Mouse (Mus musculus) yolk sac, embryonic 10.5 days (tissue): Measurements from ENCODE around the gene Syap1.

Experiments used
- DNase-seq: peaks from one replicate; pipeline ENCODE4 v3.0.0-alpha.2; 2017; ENCODE audit warnings: low spot score

The Syap1 gene

DNA sequence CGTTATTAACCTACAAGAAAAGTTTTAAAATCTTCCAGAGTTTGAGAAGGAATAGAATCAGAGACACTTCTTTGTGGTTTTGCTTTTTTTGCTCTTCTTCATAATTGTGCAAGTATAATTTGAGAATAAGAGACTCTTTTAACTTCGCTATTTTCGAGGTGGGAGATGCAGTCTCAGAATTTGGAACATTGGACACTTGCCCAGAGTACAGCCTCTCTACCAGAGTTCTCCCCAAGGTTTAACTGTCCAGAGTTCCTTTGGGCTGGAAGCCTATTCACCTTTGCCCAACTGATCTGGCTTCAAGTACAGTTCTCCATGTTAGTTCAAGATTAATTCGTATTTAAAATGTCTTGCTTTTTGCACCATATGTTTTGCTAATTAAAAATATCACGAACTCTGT, 58.5 kb downstream of the Syap1 start:
- DNase-seq, result no peak

DNA sequence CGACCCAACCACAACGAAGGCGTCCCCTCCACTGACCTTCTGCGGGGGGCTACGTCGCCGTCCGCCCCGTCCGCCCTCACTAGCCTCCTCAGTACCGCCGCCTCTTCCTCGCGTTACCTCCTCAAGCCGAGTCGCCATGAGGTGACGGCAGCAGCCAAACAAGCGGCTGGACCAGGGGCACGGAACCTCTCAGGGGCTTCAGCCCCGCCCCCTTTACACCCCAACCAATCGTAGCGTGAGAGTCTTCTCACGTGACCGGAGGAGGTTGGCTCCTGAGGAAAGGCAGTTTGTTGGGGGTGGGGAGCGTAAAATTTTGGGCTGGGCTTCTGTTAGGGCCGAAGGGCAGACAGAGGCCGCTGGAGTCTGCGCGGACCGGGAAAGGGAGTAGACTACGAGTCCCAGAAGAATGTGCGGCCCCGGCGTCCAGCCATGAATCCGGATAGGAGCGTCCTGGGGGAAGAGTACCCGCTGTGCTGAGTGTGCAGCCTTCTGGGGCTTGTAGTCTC, 59.0 kb downstream of the Syap1 start, which contains the start of gene Txlng:
Gene Txlng (minus strand): TSS at position 252 of the 506 bp plus-strand sequence.
- peak; percentile 96 for DNase-seq

DNA sequence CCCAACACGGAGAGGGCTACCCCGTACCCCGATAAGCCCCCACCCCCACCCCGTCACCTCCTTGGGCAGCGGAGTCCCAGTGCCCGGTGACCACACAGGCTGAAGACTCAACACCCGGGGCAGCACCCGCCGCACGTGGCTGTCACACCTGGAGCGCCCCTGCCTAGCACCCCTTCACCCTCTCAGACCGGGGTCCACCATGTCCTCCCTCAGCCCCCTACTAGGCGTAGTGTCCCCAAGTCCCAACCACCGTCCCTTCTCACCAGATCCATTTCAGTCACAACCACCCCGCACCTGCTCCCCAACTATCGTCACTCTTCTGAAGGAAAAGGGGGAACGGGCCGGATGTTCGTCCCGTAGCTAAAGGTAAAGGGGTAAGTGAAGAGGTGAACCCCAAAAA, 59.5 kb downstream of the Syap1 start:
- DNase-seq, result peak; percentile 4

DNA sequence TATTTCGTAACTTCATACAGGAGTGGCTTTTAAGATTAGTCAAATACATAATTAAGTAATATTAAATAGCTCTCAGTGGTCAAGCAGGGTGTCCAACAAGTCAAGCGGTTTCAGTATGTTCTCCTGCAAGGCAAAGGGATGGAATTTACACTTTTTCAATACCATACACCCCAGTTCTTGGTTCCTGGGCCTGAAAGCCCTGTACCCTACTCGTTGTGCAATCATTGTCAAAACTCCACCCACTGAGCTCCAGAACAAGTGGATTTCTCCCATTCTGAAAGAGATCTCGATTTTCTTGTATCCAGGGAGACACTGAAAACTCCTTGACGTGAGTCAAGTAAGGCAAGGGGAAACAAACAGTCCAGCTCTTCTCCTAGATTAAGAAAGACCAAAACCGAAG, 60.2 kb downstream of the Syap1 start:
- DNase-seq, result no peak
